Comparison of ENCODE assay signal across 11 mouse cellular contexts in genomic region chrX:99339081-99339876, GRCm38 (mm10).
DNase-seq lines count a peak whose midpoint lies in the region; ATAC-seq lines count a peak whose summit lies in the region.
"Had no signal": no experiment of that assay in that cellular context is flagged by ENCODE, and none has a peak within 500 bp of the region (broad histone marks: within the 10 kb centered on the region; RNA-seq: fewer than 3 reads in every experiment).

No protein-coding gene starts in this region.

- no peaks in the 10 kb centered on the region for H3K27me3 ChIP-seq in embryonic facial prominence, embryonic 11.5 days (ENCODE audit: control insufficient read depth, insufficient read depth, low read length)
- H3K27me3 ChIP-seq in forebrain, embryonic 14.5 days (replicated peaks; ENCODE audit: control insufficient read depth, insufficient read depth, low read length), result no peaks in the 10 kb centered on the region
- peaks cover 60% of the 10 kb centered on the region for H3K27me3 ChIP-seq in limb, embryonic 12.5 days
- no peaks in the 10 kb centered on the region for H3K27me3 ChIP-seq in midbrain, embryonic 14.5 days (ENCODE audit: control insufficient read depth, insufficient read depth, low read length)

- no peaks in the 10 kb centered on the region for H3K36me3 ChIP-seq in embryonic facial prominence, embryonic 11.5 days (replicated peaks; ENCODE audit: control insufficient read depth, insufficient read depth, low read depth, low read length)
- no peaks in the 10 kb centered on the region for H3K36me3 ChIP-seq in forebrain, embryonic 14.5 days (ENCODE audit: control insufficient read depth, insufficient read depth, low read length)
- H3K36me3 ChIP-seq in limb, embryonic 12.5 days, result no peaks in the 10 kb centered on the region
- H3K36me3 ChIP-seq in midbrain, embryonic 14.5 days (ENCODE audit: control insufficient read depth, insufficient read depth, low read length), result no peaks in the 10 kb centered on the region
- H3K36me3 ChIP-seq: liver, embryonic 15.5 days had no signal

- peak; percentile 33 for DNase-seq in embryonic facial prominence, embryonic 11.5 days (ENCODE audit: low spot score)
- no peak for DNase-seq in forebrain, embryonic 14.5 days (ENCODE audit: low spot score)
- peak; percentile 38 for DNase-seq in midbrain, embryonic 14.5 days
- no peak for DNase-seq in spleen, postnatal 4 days (ENCODE audit: low spot score in 2 of 2)
- no peak for DNase-seq in urinary bladder, adult 18-20 months (ENCODE audit: low spot score in 2 of 2)
- DNase-seq in cerebellum, postnatal 25 days, result no peak
- DNase-seq: cerebellum, adult 8-10 months; thymus, adult 2 months had no signal

- H3K4me1 ChIP-seq in embryonic facial prominence, embryonic 11.5 days (ENCODE audit: control insufficient read depth, insufficient read depth, low read length), result no peaks in the 10 kb centered on the region; the same call in 1 of the 2 replicates
- H3K4me1 ChIP-seq in forebrain, embryonic 14.5 days (ENCODE audit: control insufficient read depth, insufficient read depth, low read length), result no peaks in the 10 kb centered on the region
- H3K4me1 ChIP-seq in limb, embryonic 12.5 days (replicated peaks), result peaks cover 18% of the 10 kb centered on the region
- no peaks in the 10 kb centered on the region for H3K4me1 ChIP-seq in midbrain, embryonic 14.5 days (ENCODE audit: control insufficient read depth, insufficient read depth, low read length)
- H3K4me1 ChIP-seq: liver, embryonic 15.5 days had no signal

- 19% methylated on average over 9 of the region's 9 CpGs for WGBS in embryonic facial prominence, embryonic 11.5 days
- WGBS in forebrain, embryonic 14.5 days, result 29% methylated on average over 9 of the region's 9 CpGs
- 23% methylated on average over 9 of the region's 9 CpGs for WGBS in limb, embryonic 12.5 days
- WGBS in midbrain, embryonic 14.5 days, result 24% methylated on average over 9 of the region's 9 CpGs

- no peak overlapping the region for H3K27ac ChIP-seq in embryonic facial prominence, embryonic 11.5 days (replicated peaks; ENCODE audit: low read depth, low read length)
- H3K27ac ChIP-seq in forebrain, embryonic 14.5 days (ENCODE audit: low read depth, low read length), result no peak overlapping the region
- H3K27ac ChIP-seq in limb, embryonic 12.5 days, result peak overlapping the region; percentile 23; the same call in 1 of the 2 replicates
- no peak overlapping the region for H3K27ac ChIP-seq in midbrain, embryonic 14.5 days (replicated peaks; ENCODE audit: low read depth, low read length)
- H3K27ac ChIP-seq: liver, embryonic 15.5 days had no signal

- H3K9ac ChIP-seq in embryonic facial prominence, embryonic 11.5 days (replicated peaks; ENCODE audit: low read length), result no peak overlapping the region
- no peak overlapping the region for H3K9ac ChIP-seq in forebrain, embryonic 14.5 days (ENCODE audit: low read length)
- H3K9ac ChIP-seq in limb, embryonic 12.5 days (replicated peaks), result no peak overlapping the region
- no peak overlapping the region for H3K9ac ChIP-seq in midbrain, embryonic 14.5 days (replicated peaks; ENCODE audit: low read length)
- H3K9ac ChIP-seq: liver, embryonic 15.5 days had no signal

- ATAC-seq in embryonic facial prominence, embryonic 11.5 days (replicated peaks; ENCODE audit: insufficient number of reproducible peaks, low FRiP score, low TSS enrichment, low read depth), result peak; percentile 64
- ATAC-seq in forebrain, embryonic 14.5 days, result peak; percentile 60
- ATAC-seq in limb, embryonic 12.5 days (ENCODE audit: insufficient number of reproducible peaks, insufficient read depth, low FRiP score, low TSS enrichment, low read depth), result peak; percentile 74
- peak; percentile 53; the same call in 1 of the 2 replicates for ATAC-seq in midbrain, embryonic 14.5 days (ENCODE audit: low FRiP score, low TSS enrichment)
- no peak for ATAC-seq in megakaryocyte-erythroid progenitor cell, adult 5-6 weeks (replicated peaks; ENCODE audit: low FRiP score, low TSS enrichment, poor library complexity, severe bottlenecking)

- no peak overlapping the region for H3K4me2 ChIP-seq in embryonic facial prominence, embryonic 11.5 days (ENCODE audit: low read depth, low read length)
- H3K4me2 ChIP-seq in forebrain, embryonic 14.5 days (ENCODE audit: low read length), result no peak overlapping the region
- no peak overlapping the region for H3K4me2 ChIP-seq in limb, embryonic 12.5 days
- H3K4me2 ChIP-seq in midbrain, embryonic 14.5 days (ENCODE audit: low read length), result no peak overlapping the region
- H3K4me2 ChIP-seq: liver, embryonic 15.5 days had no signal

- no peak overlapping the region for H3K4me3 ChIP-seq in embryonic facial prominence, embryonic 11.5 days (ENCODE audit: low read depth, low read length)
- H3K4me3 ChIP-seq in forebrain, embryonic 14.5 days (ENCODE audit: low read depth, low read length), result no peak overlapping the region
- H3K4me3 ChIP-seq in limb, embryonic 12.5 days (replicated peaks), result no peak overlapping the region
- H3K4me3 ChIP-seq in midbrain, embryonic 14.5 days (replicated peaks; ENCODE audit: low read depth, low read length), result no peak overlapping the region
- H3K4me3 ChIP-seq: liver, embryonic 15.5 days had no signal

- H3K9me3 ChIP-seq in embryonic facial prominence, embryonic 11.5 days (replicated peaks; ENCODE audit: control insufficient read depth, low read length), result no peaks in the 10 kb centered on the region
- H3K9me3 ChIP-seq in forebrain, embryonic 14.5 days (replicated peaks; ENCODE audit: control insufficient read depth, low read length), result no peaks in the 10 kb centered on the region
- no peaks in the 10 kb centered on the region for H3K9me3 ChIP-seq in limb, embryonic 12.5 days
- H3K9me3 ChIP-seq in midbrain, embryonic 14.5 days (ENCODE audit: control insufficient read depth, low read length), result no peaks in the 10 kb centered on the region
- H3K9me3 ChIP-seq: liver, embryonic 15.5 days had no signal

Comparison
In these comparisons a context has a peak if more than half of its experiments do, and no peak if none do; other contexts are left out.
1. DNase-seq: peak in embryonic facial prominence, embryonic 11.5 days (single experiment) and midbrain, embryonic 14.5 days (single experiment); none in forebrain, embryonic 14.5 days (single experiment), spleen, postnatal 4 days (0 of 2), urinary bladder, adult 18-20 months (0 of 2) and cerebellum, postnatal 25 days (0 of 2).